Comparison of ENCODE assay signal across 8 mouse cellular contexts in the genomic region with DNA sequence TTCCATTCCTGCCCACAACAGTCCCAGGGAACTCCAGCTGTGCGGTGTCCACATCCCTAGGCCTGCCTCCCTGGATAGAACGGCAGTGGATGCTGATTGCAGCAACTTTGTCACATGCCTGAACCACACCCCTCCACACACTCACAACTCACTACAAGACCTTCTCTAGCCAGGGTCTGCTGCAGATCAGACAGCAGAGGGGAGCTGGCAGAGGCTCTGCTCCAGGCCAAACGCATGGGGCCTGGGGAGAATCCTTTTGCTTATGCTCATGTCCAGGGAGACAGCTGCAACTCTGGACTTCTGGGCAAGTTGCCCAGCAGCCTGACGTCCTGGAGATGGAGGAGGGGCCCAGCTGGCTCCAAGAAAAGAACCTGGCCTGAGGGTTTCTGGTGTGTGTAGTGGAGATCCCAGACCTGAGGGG.
A peak's percentile ranks its signal among the peaks of the same experiment; 100 is the strongest.
DNase-seq lines count a peak whose midpoint lies in the region; ATAC-seq lines count a peak whose summit lies in the region.

No protein-coding gene starts in this region.

- no peak overlapping the region for H3K4me2 ChIP-seq in forebrain, embryonic 14.5 days (ENCODE audit: low read length)
- H3K4me2 ChIP-seq in stomach, embryonic 16.5 days (ENCODE audit: low read depth, low read length) = no peak overlapping the region

- no peaks in the 10 kb centered on the region for H3K36me3 ChIP-seq in forebrain, embryonic 14.5 days (ENCODE audit: control insufficient read depth, insufficient read depth, low read length)
- no peaks in the 10 kb centered on the region for H3K36me3 ChIP-seq in stomach, embryonic 16.5 days (ENCODE audit: control insufficient read depth, insufficient read depth, low read length)

- H3K27ac ChIP-seq in forebrain, embryonic 14.5 days (ENCODE audit: low read depth, low read length) = peak overlapping the region; percentile 15; the same call in 1 of the 2 replicates
- H3K27ac ChIP-seq in stomach, embryonic 16.5 days (ENCODE audit: low read length) = peak overlapping the region; percentile 84

- no peak overlapping the region for H3K9ac ChIP-seq in forebrain, embryonic 14.5 days (ENCODE audit: low read length)
- no peak overlapping the region for H3K9ac ChIP-seq in stomach, embryonic 16.5 days (ENCODE audit: low read length)

- peak; percentile 88 for ATAC-seq in forebrain, embryonic 14.5 days
- ATAC-seq in stomach, embryonic 16.5 days (ENCODE audit: insufficient read depth, low FRiP score) = peak; percentile 97

- no peak overlapping the region for H3K4me3 ChIP-seq in forebrain, embryonic 14.5 days (ENCODE audit: low read depth, low read length)
- no peak overlapping the region for H3K4me3 ChIP-seq in stomach, embryonic 16.5 days (replicated peaks; ENCODE audit: low read length)

- WGBS in forebrain, embryonic 14.5 days = 24% methylated on average over 4 of the region's 4 CpGs
- 25% methylated on average over 4 of the region's 4 CpGs for WGBS in stomach, embryonic 16.5 days

- no peaks in the 10 kb centered on the region for H3K27me3 ChIP-seq in forebrain, embryonic 14.5 days (replicated peaks; ENCODE audit: control insufficient read depth, insufficient read depth, low read length)
- H3K27me3 ChIP-seq in stomach, embryonic 16.5 days (ENCODE audit: control insufficient read depth, insufficient read depth, low read length) = no peaks in the 10 kb centered on the region

- DNase-seq in urinary bladder, postnatal 10 days (ENCODE audit: low spot score) = peak; percentile 23
- no peak for DNase-seq in urinary bladder, adult 2 months (ENCODE audit: low spot score)
- peak; percentile 84 for DNase-seq in forebrain, embryonic 14.5 days (ENCODE audit: low spot score)
- peak; percentile 88 to 92 for DNase-seq in heart, postnatal 10 days
- peak; percentile 81 to 85 for DNase-seq in kidney, postnatal 25 days
- peak; percentile 61 for DNase-seq in mesoderm, embryonic 11.5 days (ENCODE audit: low read depth, low spot score)
- no peak for DNase-seq in spleen, postnatal 14 days (ENCODE audit: low spot score in 2 of 2)

- H3K4me1 ChIP-seq in forebrain, embryonic 14.5 days (ENCODE audit: control insufficient read depth, insufficient read depth, low read length) = peaks cover 17% of the 10 kb centered on the region
- H3K4me1 ChIP-seq in stomach, embryonic 16.5 days (ENCODE audit: control insufficient read depth, insufficient read depth, low read length) = peaks cover 18% of the 10 kb centered on the region

- H3K9me3 ChIP-seq in forebrain, embryonic 14.5 days (replicated peaks; ENCODE audit: control insufficient read depth, low read length) = no peaks in the 10 kb centered on the region
- no peaks in the 10 kb centered on the region for H3K9me3 ChIP-seq in stomach, embryonic 16.5 days (replicated peaks; ENCODE audit: control insufficient read depth, low read length)

- intact Hi-C loops in heart, postnatal 10 days (cut with DNase I) = no loop called here

Comparison
In these comparisons a context has a peak if more than half of its experiments do, and no peak if none do; other contexts are left out.
1. DNase-seq: peak in urinary bladder, postnatal 10 days (single experiment), forebrain, embryonic 14.5 days (single experiment), heart, postnatal 10 days (2 of 2), kidney, postnatal 25 days (2 of 2) and mesoderm, embryonic 11.5 days (single experiment); none in urinary bladder, adult 2 months (single experiment) and spleen, postnatal 14 days (0 of 2).